Mouse (Mus musculus): Measurements from ENCODE around the gene Lin9.
A peak's percentile ranks its signal among the peaks of the same experiment; 100 is the strongest.
"Not testable (repeated sequence)": the region's sequence is repeated elsewhere in the genome, so short reads cannot be mapped to it uniquely, and the experiment has no call there.

The Lin9 gene

GRCm38 (mm10) chr1:180641137-180641517, at the start of gene Lin9:
Gene Lin9, plus strand, starts transcription at chr1:180641150.
- DNase-seq (ENCODE audit: low spot score in 2 of 2): peak; percentile 92 to 94

GRCm38 (mm10) chr1:180600578-180600977, 40.4 kb upstream of the Lin9 start:
- no peak for DNase-seq (ENCODE audit: low spot score in 2 of 2)

- peak in 1 of 2 experiments; percentile 48 for DNase-seq (ENCODE audit: low spot score in 2 of 2)
These were observed 39.1 kb upstream of the Lin9 start for GRCm38 (mm10) chr1:180601806-180602205.

GRCm38 (mm10) chr1:180604579-180604978, 36.4 kb upstream of the Lin9 start:
- peak; percentile 82 to 91 for DNase-seq (ENCODE audit: low spot score in 2 of 2)

- DNase-seq (ENCODE audit: low spot score in 2 of 2): no peak
These were observed 34.8 kb upstream of the Lin9 start for GRCm38 (mm10) chr1:180606106-180606505.

GRCm38 (mm10) chr1:180606796-180607577, 34.0 kb upstream of the Lin9 start:
- DNase-seq (ENCODE audit: low spot score in 2 of 2): no peak

GRCm38 (mm10) chr1:180607578-180607879, 33.4 kb upstream of the Lin9 start:
- no peak for DNase-seq (ENCODE audit: low spot score in 2 of 2)

- not testable (repeated sequence) for DNase-seq (ENCODE audit: low spot score in 2 of 2)
These were observed 29.1 kb upstream of the Lin9 start for GRCm38 (mm10) chr1:180611842-180612241.

GRCm38 (mm10) chr1:180616762-180617161, 24.2 kb upstream of the Lin9 start:
- DNase-seq (ENCODE audit: low spot score in 2 of 2): no peak

GRCm38 (mm10) chr1:180622389-180622788, 18.6 kb upstream of the Lin9 start:
- DNase-seq (ENCODE audit: low spot score in 2 of 2): no peak

- DNase-seq (ENCODE audit: low spot score in 2 of 2): no peak
These were observed 17.0 kb upstream of the Lin9 start for GRCm38 (mm10) chr1:180623911-180624310.

GRCm38 (mm10) chr1:180626141-180626540, 14.8 kb upstream of the Lin9 start:
- DNase-seq (ENCODE audit: low spot score in 2 of 2): no peak

- not testable (repeated sequence) for DNase-seq (ENCODE audit: low spot score in 2 of 2)
These were observed 3.2 kb upstream of the Lin9 start for GRCm38 (mm10) chr1:180637796-180638195.

- DNase-seq (ENCODE audit: low spot score in 2 of 2): no peak
These were observed 1.2 kb upstream of the Lin9 start for GRCm38 (mm10) chr1:180639416-180640401.

- DNase-seq (ENCODE audit: low spot score in 2 of 2): peak; percentile 35 to 44
These were observed 285 bp upstream of the Lin9 start for GRCm38 (mm10) chr1:180640605-180641125.

GRCm38 (mm10) chr1:180641518-180642227, 723 bp downstream of the Lin9 start:
- DNase-seq (ENCODE audit: low spot score in 2 of 2): peak; percentile 24 to 27

GRCm38 (mm10) chr1:180642228-180642564, 1.2 kb downstream of the Lin9 start:
- DNase-seq (ENCODE audit: low spot score in 2 of 2): no peak

GRCm38 (mm10) chr1:180691284-180691683, 50.3 kb downstream of the Lin9 start:
- DNase-seq (ENCODE audit: low spot score in 2 of 2): no peak

GRCm38 (mm10) chr1:180696626-180697352, 55.8 kb downstream of the Lin9 start, which contains the start of gene Mixl1:
Gene Mixl1, minus strand, starts transcription at chr1:180697034.
- no peak for DNase-seq (ENCODE audit: low spot score in 2 of 2)

- no peak for DNase-seq (ENCODE audit: low spot score in 2 of 2)
These were observed 57.1 kb downstream of the Lin9 start for GRCm38 (mm10) chr1:180698063-180698462.

GRCm38 (mm10) chr1:180703400-180703799, 62.5 kb downstream of the Lin9 start:
- DNase-seq (ENCODE audit: low spot score in 2 of 2): no peak
